Mouse (Mus musculus) ZHBTc4 (cell line): ENCODE measurements at regions not wholly inside any gene's neighbourhood (a gene's known extent, or its start where the extent isn't known, plus 50 kb on each side); places are given as distances from the start of the nearest gene placed in this dataset.

ENCODE experiments used
- DNase-seq: peaks from one replicate; pipeline ENCODE4 v3.0.0-alpha.2; 2011; ENCODE audit warnings: low read depth, low spot score

- no peak for DNase-seq
These were observed 2121.0 kb downstream of the Gm37988 start for GRCm38 (mm10) chr1:6928658-6929057.

- DNase-seq, result no peak
These were observed 2124.2 kb downstream of the Gm37988 start for GRCm38 (mm10) chr1:6931876-6932275.

GRCm38 (mm10) chr1:6969838-6970237 is 2162.1 kb downstream of the Gm37988 start:
- DNase-seq, result no peak

- no peak for DNase-seq
These were observed 2166.1 kb downstream of the Gm37988 start for GRCm38 (mm10) chr1:6973749-6974327.

- no peak for DNase-seq
These were observed 2171.9 kb downstream of the Gm37988 start for GRCm38 (mm10) chr1:6979626-6980025.

- DNase-seq, result peak; percentile 62
These were observed 2176.5 kb downstream of the Gm37988 start for GRCm38 (mm10) chr1:6984226-6984625.

GRCm38 (mm10) chr1:6997611-6998010 is 2189.9 kb downstream of the Gm37988 start:
- DNase-seq, result peak; percentile 64

GRCm38 (mm10) chr1:7010184-7010583 is 2202.5 kb downstream of the Gm37988 start:
- peak; percentile 55 for DNase-seq
